Mouse (Mus musculus) CH12.LX (cell line): ENCODE results near the gene Asb16. TPM values are rescaled to one million over a fixed set of nuclear protein-coding genes. Genes with fewer than 3 reads are reported as not detected.

ENCODE experiments used
- DNase-seq: peaks from one replicate; pipeline ENCODE4 v3.0.0-alpha.2; 2013; ENCODE audit errors: extremely low read depth
- H3K27ac ChIP-seq: 2 replicates; pipeline ENCODE4 v1.5.1; 2012; ENCODE audit warnings: low read depth, mild to moderate bottlenecking, control low read depth, moderate library complexity; ENCODE audit not compliant: insufficient read depth
- H3K27me3 ChIP-seq: replicated peaks from 2 replicates; pipeline ENCODE3; 2012; ENCODE audit warnings: inconsistent platforms
- H3K36me3 ChIP-seq, 2 experiments: replicated peaks in 1 of 2; 2 replicates each; pipeline versions ENCODE3 to v1.6.1; 2012; ENCODE audit warnings: inconsistent platforms in 1 of 2, low read length in 1 of 2, mild to moderate bottlenecking in 1 of 2, mixed read lengths in 1 of 2, moderate library complexity in 1 of 2; ENCODE audit not compliant: control insufficient read depth in 1 of 2, insufficient read depth in 1 of 2
- H3K4me1 ChIP-seq, 2 experiments: 2 replicates each; pipeline ENCODE4 v1.6.1; 2012; ENCODE audit warnings: inconsistent platforms in 1 of 2, moderate library complexity in 1 of 2; ENCODE audit not compliant: insufficient read depth in 2 of 2, control insufficient read depth in 1 of 2
- H3K4me2 ChIP-seq: 2 replicates; pipeline ENCODE4 v1.6.1; 2012; ENCODE audit warnings: low read depth, mild to moderate bottlenecking, control low read depth; ENCODE audit not compliant: poor library complexity, insufficient read depth, severe bottlenecking
- H3K4me3 ChIP-seq, 3 experiments: fragments of 150-350 bp in 1 of 3; sonication (generic) in 1 of 3; replicated peaks in 1 of 3; 2 replicates each; pipeline versions ENCODE3 to v1.5.1; 2011 to 2012; ENCODE audit warnings: low read depth in 2 of 3, low read length in 2 of 3, mild to moderate bottlenecking in 2 of 3, moderate library complexity in 2 of 3, control low read depth in 1 of 3, improper control_type of control experiment in 1 of 3, inconsistent platforms in 1 of 3, mixed read lengths in 1 of 3; ENCODE audit not compliant: poor library complexity in 1 of 3
- H3K79me2 ChIP-seq: replicated peaks from 2 replicates; pipeline ENCODE4 v1.6.1; 2012; ENCODE audit warnings: mild to moderate bottlenecking, moderate library complexity; ENCODE audit not compliant: control insufficient read depth, poor library complexity, insufficient read depth, severe bottlenecking; ENCODE audit errors: extremely low read depth
- H3K9ac ChIP-seq: 2 replicates; pipeline ENCODE4 v1.6.1; 2012; ENCODE audit warnings: low read depth, mild to moderate bottlenecking, control low read depth, moderate library complexity; ENCODE audit not compliant: insufficient read depth
- H3K9me3 ChIP-seq: replicated peaks from 2 replicates; pipeline ENCODE3; 2012; ENCODE audit warnings: low read length, inconsistent platforms, mixed read lengths
- CHD1 ChIP-seq: IDR thresholded peaks from 2 replicates; pipeline ENCODE4 v1.6.1; 2012; ENCODE audit warnings: low read depth, low read length, improper control_type of control experiment, inconsistent platforms
- CHD2 ChIP-seq: IDR thresholded peaks from 2 replicates; pipeline ENCODE4 v1.6.1; 2011; ENCODE audit warnings: low read length, improper control_type of control experiment
- CTCF ChIP-seq, 2 experiments: IDR thresholded peaks in 1 of 2; conservative IDR thresholded peaks in 1 of 2; 2 replicates each; pipeline ENCODE4 v1.5.1; 2011 to 2012; ENCODE audit warnings: low read depth in 2 of 2, low read length in 2 of 2, improper control_type of control experiment in 1 of 2, inconsistent platforms in 1 of 2, mild to moderate bottlenecking in 1 of 2, moderate library complexity in 1 of 2
- E2F4 ChIP-seq: IDR thresholded peaks from 2 replicates; pipeline ENCODE4 v1.6.1; 2011; ENCODE audit warnings: low read depth, low read length, improper control_type of control experiment; ENCODE audit not compliant: insufficient replicate concordance
- ELF1 ChIP-seq: IDR thresholded peaks from 2 replicates; pipeline ENCODE4 v1.6.1; 2014; ENCODE audit warnings: low read depth, mild to moderate bottlenecking, inconsistent platforms, low read length, improper control_type of control experiment
- EP300 ChIP-seq: IDR thresholded peaks from 2 replicates; pipeline ENCODE4 v1.6.1; 2011; ENCODE audit warnings: low read length, improper control_type of control experiment
- IRF4 ChIP-seq: IDR thresholded peaks from 2 replicates; pipeline ENCODE4 v1.6.1; 2014; ENCODE audit warnings: low read depth, mild to moderate bottlenecking, inconsistent platforms, low read length, improper control_type of control experiment
- JUND ChIP-seq: conservative IDR thresholded peaks from 2 replicates; pipeline ENCODE4 v1.6.1; 2011; ENCODE audit warnings: low read depth, low read length, improper control_type of control experiment
- KAT2A ChIP-seq: IDR thresholded peaks from 2 replicates; pipeline ENCODE4 v1.6.1; 2012; ENCODE audit warnings: low read length, improper control_type of control experiment, inconsistent platforms; ENCODE audit not compliant: insufficient replicate concordance
- MAFK ChIP-seq: IDR thresholded peaks from 2 replicates; pipeline ENCODE4 v1.6.1; 2011; ENCODE audit warnings: low read length, improper control_type of control experiment; ENCODE audit not compliant: insufficient replicate concordance
- MAX ChIP-seq: IDR thresholded peaks from 2 replicates; pipeline ENCODE4 v1.6.1; 2011; ENCODE audit warnings: low read length, improper control_type of control experiment
- MXI1 ChIP-seq: IDR thresholded peaks from 2 replicates; pipeline ENCODE4 v1.6.1; 2011; ENCODE audit warnings: mild to moderate bottlenecking, low read depth, low read length, improper control_type of control experiment
- MYC ChIP-seq: IDR thresholded peaks from 2 replicates; pipeline ENCODE4 v1.6.1; 2011; ENCODE audit warnings: low read depth, mild to moderate bottlenecking, improper control_type of control experiment, low read length
- NRF1 ChIP-seq: IDR thresholded peaks from 2 replicates; pipeline ENCODE4 v1.6.1; 2014; ENCODE audit warnings: low read depth, mild to moderate bottlenecking, inconsistent platforms, low read length, improper control_type of control experiment, moderate library complexity
- POLR2A ChIP-seq: IDR thresholded peaks from 2 replicates; pipeline ENCODE4 v1.6.1; 2011; ENCODE audit warnings: low read depth, mild to moderate bottlenecking, improper control_type of control experiment, low read length
- POLR2AphosphoS2 ChIP-seq: IDR thresholded peaks from 2 replicates; pipeline ENCODE4 v1.6.1; 2011; ENCODE audit warnings: low read depth, low read length, improper control_type of control experiment
- RAD21 ChIP-seq: IDR thresholded peaks from 2 replicates; pipeline ENCODE4 v1.6.1; 2011; ENCODE audit warnings: low read depth, mild to moderate bottlenecking, low read length, improper control_type of control experiment, moderate library complexity
- RCOR1 ChIP-seq: conservative IDR thresholded peaks from 2 replicates; pipeline ENCODE4 v1.6.1; 2012; ENCODE audit warnings: low read depth, mild to moderate bottlenecking, inconsistent platforms, low read length, improper control_type of control experiment
- SIN3A ChIP-seq: IDR thresholded peaks from 2 replicates; pipeline ENCODE4 v1.6.1; 2012; ENCODE audit warnings: low read length, improper control_type of control experiment, inconsistent platforms
- SMC3 ChIP-seq: IDR thresholded peaks from 2 replicates; pipeline ENCODE4 v1.6.1; 2011; ENCODE audit warnings: low read depth, low read length, improper control_type of control experiment
- TBP ChIP-seq: conservative IDR thresholded peaks from 2 replicates; pipeline ENCODE4 v1.6.1; 2011; ENCODE audit warnings: low read depth, low read length, improper control_type of control experiment
- TCF12 ChIP-seq: IDR thresholded peaks from 2 replicates; pipeline ENCODE4 v1.6.1; 2014; ENCODE audit warnings: low read depth, mild to moderate bottlenecking, inconsistent platforms, low read length, improper control_type of control experiment
- USF1 ChIP-seq: IDR thresholded peaks from 2 replicates; pipeline ENCODE4 v1.6.1; 2014; ENCODE audit warnings: low read depth, mild to moderate bottlenecking, inconsistent platforms, low read length, improper control_type of control experiment
- USF2 ChIP-seq: conservative IDR thresholded peaks from 2 replicates; pipeline ENCODE4 v1.6.1; 2011; ENCODE audit warnings: low read depth, low read length, improper control_type of control experiment
- ZC3H11A ChIP-seq: IDR thresholded peaks from 2 replicates; pipeline ENCODE4 v1.6.1; 2012; ENCODE audit warnings: low read depth, mild to moderate bottlenecking, inconsistent platforms, low read length, improper control_type of control experiment
- ZKSCAN1 ChIP-seq: IDR thresholded peaks from 2 replicates; pipeline ENCODE4 v1.6.1; 2012; ENCODE audit warnings: low read depth, inconsistent platforms, low read length, improper control_type of control experiment, borderline replicate concordance
- ZMIZ1 ChIP-seq: IDR thresholded peaks from 2 replicates; pipeline ENCODE4 v1.6.1; 2012; ENCODE audit warnings: low read depth, mild to moderate bottlenecking, inconsistent platforms, low read length, improper control_type of control experiment
- dilution Hi-C: fragments of 300-500 bp; cut with MboI; formaldehyde crosslinking; loops from 2 replicates; pipeline ENCODE4 v1.14.3; 2020; ENCODE audit warnings: low sequenced_read_pairs; ENCODE audit not compliant: extremely low pct_unique_long_range_greater_than_20kb, extremely low pct_ligation_motif_present
- in situ Hi-C: fragments of 300-500 bp; cut with MboI; formaldehyde crosslinking; loops from 3 replicates; pipeline ENCODE4 v1.14.3; 2019; ENCODE audit warnings: low sequenced_read_pairs, low pct_ligation_motif_present, low pct_unique_long_range_greater_than_20kb, mixed read lengths
- polyA plus RNA-seq: library from polyadenylated mRNA; unstranded; fragments of >175 nt; gene quantifications from 2 replicates; pipeline ENCODE4 v1.2.1, GENCODE M21; 2012; ENCODE audit warnings: low read depth; ENCODE audit not compliant: insufficient read length
- total RNA-seq, 2 experiments: library from RNA; depleted of rRNA; stranded (reverse); fragments of 300-350 nt in 1 of 2; fragments of >200 nt in 1 of 2; gene quantifications; 2 replicates each; pipeline ENCODE4 v1.2.3; 2012 to 2014

Asb16 gene
- total and polyA plus RNA-seq, 3 experiments, result not detected

DNA sequence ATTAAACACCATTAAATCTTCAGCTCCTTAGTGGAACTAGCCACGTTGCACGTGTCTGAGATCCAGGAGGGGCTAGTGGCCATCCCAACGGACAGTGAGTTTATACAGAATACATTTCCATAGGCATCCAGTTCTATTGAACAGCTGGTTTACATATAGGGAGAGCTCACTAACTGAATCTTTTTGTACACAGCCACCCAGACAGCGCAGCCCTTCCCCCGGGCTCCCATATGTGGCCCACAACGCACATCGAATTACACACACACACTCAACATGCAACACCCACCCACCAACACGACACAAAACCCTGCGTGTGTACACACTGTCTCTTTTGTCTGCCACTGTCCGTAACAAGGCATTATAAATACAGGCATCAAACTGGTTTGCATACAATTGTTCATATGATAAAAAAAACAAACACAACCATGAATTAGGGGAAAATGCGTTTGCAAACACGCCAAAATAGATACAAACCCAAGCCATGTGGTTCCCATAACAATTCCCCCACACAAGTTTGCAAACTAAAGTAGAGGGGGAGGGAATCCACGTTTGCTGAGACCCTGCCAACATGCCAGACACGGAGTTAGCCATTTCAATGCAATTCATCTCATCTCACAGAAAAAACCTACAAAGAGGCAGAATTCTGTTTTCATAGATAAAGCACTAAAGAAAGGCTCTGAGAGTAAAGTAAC is 22.8 kb upstream of the Asb16 start:
- Histone ChIP-seq H3K9ac (no peak overlapping the region), H3K27me3 (peaks cover 24% of the 10 kb centered on the region), H3K9me3 (peaks cover 11% of the 10 kb centered on the region), H3K79me2 (peaks cover 3% of the 10 kb centered on the region; the same call in 1 of the 2 replicates), H3K4me1 (peaks cover 8 to 28% of the 10 kb centered on the region in 2 experiments), H3K4me3 (no peak overlapping the region), H3K27ac (no peak overlapping the region), H3K36me3 (peaks cover 0 to 4% of the 10 kb centered on the region in 2 experiments), H3K4me2 (peak overlapping the region; percentile 62; the same call in 1 of the 2 replicates)
- dilution Hi-C loops (no loop called here), in situ Hi-C loops (no loop called here)
- DNase-seq, result no peak
- TF ChIP-seq JUND (no peak), CHD2 (no peak), TBP (no peak), NRF1 (no peak), E2F4 (no peak), SMC3 (no peak), ZMIZ1 (no peak), MYC (no peak), IRF4 (no peak), TCF12 (no peak), USF2 (no peak), KAT2A (no peak), RAD21 (no peak), POLR2A (no peak), RCOR1 (no peak), MAFK (no peak), ELF1 (no peak), EP300 (no peak), ZC3H11A (no peak), USF1 (no peak)

DNA sequence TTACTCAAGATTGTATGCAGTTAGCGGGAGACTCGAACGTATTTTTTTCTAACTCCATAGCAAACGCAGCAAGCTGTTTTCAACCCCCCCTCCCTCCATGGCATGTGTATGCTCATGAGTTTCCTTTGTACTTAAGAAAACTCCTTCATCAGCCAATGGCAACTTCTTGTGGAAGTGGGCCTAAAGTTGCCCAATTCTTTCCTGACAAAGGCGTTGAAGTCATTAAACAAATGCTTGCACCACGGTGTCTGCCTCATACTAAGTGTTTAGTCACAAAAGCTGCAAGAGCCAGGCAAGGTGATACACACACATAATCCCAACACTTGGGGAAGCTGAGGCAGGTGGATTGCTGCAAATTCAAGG is 22.3 kb upstream of the Asb16 start:
- H3K4me3 ChIP-seq, result no peak overlapping the region
- in situ Hi-C loops, result no loop called here
- H3K4me1 ChIP-seq, result peaks cover 8 to 28% of the 10 kb centered on the region in 2 experiments
- no peak overlapping the region for H3K9ac ChIP-seq
- TF ChIP-seq EP300, result no peak
- TF ChIP-seq KAT2A, result no peak
- no peak for TF ChIP-seq SMC3
- TF ChIP-seq CHD1, result no peak
- TF ChIP-seq IRF4, result no peak
- no peak for TF ChIP-seq ZMIZ1
- no peak for TF ChIP-seq MAX
- no peak for TF ChIP-seq SIN3A
- no peak for TF ChIP-seq ZKSCAN1
- no peak for TF ChIP-seq POLR2AphosphoS2
- TF ChIP-seq MXI1, result no peak
- TF ChIP-seq RAD21, result no peak
- TF ChIP-seq POLR2A, result no peak
- TF ChIP-seq CTCF (conservative IDR thresholded peaks at IDR 0.05 in 1 of 2, IDR thresholded peaks at IDR 0.05 in 1 of 2; ENCODE audit: low read depth in 2 of 2, low read length in 2 of 2), result no peak
- no peak for TF ChIP-seq MAFK
- no peak for TF ChIP-seq USF1
- TF ChIP-seq, all 38 proteins: peak for 0
- peaks cover 21% of the 10 kb centered on the region for H3K27me3 ChIP-seq
- peaks cover 0 to 9% of the 10 kb centered on the region in 2 experiments for H3K36me3 ChIP-seq
- H3K79me2 ChIP-seq, result peaks cover 3% of the 10 kb centered on the region; the same call in 1 of the 2 replicates
- H3K4me2 ChIP-seq, result no peak overlapping the region
- dilution Hi-C loops, result no loop called here
- DNase-seq, result no peak
- peaks cover 11% of the 10 kb centered on the region for H3K9me3 ChIP-seq
- no peak overlapping the region for H3K27ac ChIP-seq
